Mouse (Mus musculus) kidney, postnatal 14 days (tissue): ENCODE results near the gene Tkfc.

Source experiments
- DNase-seq: peaks from one replicate; pipeline ENCODE4 v3.0.0; 2022; ENCODE audit warnings: mixed read lengths

Gene Tkfc

DNA sequence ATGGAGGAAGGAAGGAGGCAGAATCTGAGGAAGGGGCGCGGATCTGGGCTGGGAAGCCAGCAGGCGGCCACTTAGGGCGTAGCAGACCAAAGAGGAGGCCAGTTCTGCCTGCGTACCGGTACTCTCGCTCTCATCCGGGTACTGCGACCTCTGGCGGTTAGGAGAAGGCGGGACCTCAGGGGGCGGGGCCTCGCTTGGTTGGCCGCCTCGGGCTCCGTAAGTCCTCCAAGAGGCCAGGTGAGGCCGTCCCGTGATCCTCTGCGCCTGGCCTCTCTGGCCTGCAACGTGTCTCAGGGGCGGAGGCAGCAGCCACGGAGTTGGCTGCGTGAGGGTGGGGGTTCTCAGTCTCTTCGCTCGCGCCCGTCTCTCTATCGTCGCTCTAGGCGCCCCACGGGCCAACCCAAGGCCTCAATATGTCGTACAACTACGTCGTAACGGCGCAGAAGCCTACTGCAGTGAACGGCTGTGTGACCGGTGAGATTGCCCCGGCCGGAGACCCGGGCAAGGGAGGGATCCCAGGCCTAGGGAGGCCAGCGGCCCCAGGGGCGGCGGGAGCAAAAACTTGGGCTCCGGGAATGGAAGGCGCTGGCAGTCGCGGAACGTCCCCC lies at the start of gene Tkfc, which contains the start of gene Ddb1:
TSS of gene Tkfc (minus strand) at position 362 of the 608 bp plus-strand sequence.
TSS of gene Ddb1 (plus strand) at position 35 of the 608 bp plus-strand sequence.
- DNase-seq, result peak; percentile 99

DNA sequence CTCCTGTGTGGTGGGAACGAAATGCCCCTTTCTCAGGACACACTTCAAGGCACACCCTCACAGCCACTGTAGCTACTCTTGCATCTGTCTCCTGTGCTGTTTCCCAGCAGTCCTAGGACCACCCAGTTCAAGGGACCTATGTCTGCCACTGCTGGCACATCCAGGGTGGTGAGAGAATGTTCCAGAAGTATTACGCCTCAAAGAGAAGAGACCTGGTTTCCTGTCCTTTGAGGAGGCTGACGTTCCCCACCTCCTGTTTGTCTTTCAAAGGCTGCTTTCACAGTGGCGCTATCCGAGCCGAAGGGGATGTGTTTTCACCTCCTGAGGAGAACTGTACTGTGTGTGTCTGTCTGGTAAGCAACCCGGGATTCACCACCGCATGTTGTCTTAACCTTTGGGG lies 42.7 kb upstream of the Tkfc start:
- no peak for DNase-seq

DNA sequence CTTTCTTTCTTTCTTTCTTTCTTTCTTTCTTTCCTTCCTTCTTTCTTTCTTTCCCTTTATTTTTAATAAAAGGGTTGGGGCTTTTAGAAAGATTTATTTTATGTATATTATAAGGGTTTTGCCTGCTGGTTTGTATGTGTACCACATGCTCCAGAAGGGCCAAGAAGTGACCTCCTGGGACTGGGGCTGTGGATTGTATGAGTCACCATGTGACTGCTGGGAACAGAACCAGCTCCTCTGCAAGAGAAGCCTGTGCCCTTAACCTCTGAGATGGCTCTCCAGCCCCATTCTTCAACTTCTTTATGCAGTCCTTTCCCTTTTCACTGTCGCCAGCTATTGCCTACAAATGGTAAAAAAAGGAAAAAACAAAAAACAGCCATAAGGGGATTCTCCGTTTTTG lies 40.2 kb upstream of the Tkfc start:
- DNase-seq, result no peak

GRCm38 (mm10) chr19:10640589-10641378 lies 35.3 kb upstream of the Tkfc start:
- DNase-seq, result no peak

- DNase-seq, result no peak
Measured at GRCm38 (mm10) chr19:10640080-10640479, 34.6 kb upstream of the Tkfc start.

DNA sequence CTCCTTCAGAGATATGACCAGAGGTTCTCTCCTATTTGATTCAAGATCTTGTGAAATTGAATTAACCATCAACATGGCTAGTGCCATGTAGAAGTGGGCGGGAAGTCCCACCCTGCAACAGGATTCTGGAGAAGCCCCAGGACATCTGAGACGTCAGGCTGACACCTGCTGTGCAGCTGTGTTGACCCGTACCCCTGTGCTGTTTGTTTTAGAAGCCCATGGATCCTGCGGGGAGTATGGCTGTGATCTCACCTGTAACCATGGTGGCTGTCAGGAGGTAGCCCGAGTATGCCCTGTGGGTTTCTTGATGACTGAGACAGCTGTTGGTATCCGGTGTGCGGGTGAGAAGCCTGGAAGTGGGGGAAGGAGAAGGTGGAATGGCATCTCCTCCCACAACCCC lies 32.4 kb upstream of the Tkfc start:
- DNase-seq, result no peak

- DNase-seq, result peak; percentile 80
Measured at GRCm38 (mm10) chr19:10634872-10635318, 29.4 kb upstream of the Tkfc start.

GRCm38 (mm10) chr19:10634106-10634871 lies 28.8 kb upstream of the Tkfc start, which contains the start of gene Vwce:
Gene Vwce, plus strand, starts transcription at chr19:10634213.
- peak; percentile 61 for DNase-seq

DNA sequence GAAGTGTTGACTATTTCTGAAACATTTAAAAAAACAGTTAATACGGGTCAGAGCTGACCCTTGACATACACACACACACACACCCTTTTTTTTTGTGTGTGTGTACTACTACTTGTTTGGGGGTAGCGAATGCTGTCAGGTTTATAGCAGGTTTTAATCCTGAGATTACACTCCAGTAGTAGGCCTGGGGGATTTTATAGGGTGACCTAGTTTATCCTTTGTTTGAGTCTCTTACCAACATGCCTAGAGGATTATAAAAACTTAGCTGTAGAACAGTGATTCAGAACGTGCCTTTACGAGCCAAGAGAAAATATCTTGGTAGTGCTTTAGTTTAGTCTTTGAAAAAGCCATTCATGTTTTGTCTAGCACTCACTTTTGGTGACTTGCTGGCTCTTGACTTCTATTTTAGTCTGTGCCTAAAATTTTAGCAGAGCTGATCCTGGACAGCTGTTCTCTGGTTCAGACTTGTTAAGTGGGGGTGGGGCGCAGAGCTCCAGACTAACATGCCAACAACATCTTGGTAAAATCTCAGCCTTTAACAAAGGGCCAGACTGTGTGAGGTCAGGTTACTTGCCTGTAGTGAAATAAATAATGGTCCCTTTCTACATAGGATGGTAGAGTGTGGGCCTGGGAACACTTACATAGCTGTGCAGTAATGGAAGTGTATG lies 3.3 kb upstream of the Tkfc start:
- no peak for DNase-seq

GRCm38 (mm10) chr19:10605901-10606622 lies 608 bp upstream of the Tkfc start:
- DNase-seq, result peak; percentile 41

GRCm38 (mm10) chr19:10604534-10604933 lies 920 bp downstream of the Tkfc start:
- no peak for DNase-seq

DNA sequence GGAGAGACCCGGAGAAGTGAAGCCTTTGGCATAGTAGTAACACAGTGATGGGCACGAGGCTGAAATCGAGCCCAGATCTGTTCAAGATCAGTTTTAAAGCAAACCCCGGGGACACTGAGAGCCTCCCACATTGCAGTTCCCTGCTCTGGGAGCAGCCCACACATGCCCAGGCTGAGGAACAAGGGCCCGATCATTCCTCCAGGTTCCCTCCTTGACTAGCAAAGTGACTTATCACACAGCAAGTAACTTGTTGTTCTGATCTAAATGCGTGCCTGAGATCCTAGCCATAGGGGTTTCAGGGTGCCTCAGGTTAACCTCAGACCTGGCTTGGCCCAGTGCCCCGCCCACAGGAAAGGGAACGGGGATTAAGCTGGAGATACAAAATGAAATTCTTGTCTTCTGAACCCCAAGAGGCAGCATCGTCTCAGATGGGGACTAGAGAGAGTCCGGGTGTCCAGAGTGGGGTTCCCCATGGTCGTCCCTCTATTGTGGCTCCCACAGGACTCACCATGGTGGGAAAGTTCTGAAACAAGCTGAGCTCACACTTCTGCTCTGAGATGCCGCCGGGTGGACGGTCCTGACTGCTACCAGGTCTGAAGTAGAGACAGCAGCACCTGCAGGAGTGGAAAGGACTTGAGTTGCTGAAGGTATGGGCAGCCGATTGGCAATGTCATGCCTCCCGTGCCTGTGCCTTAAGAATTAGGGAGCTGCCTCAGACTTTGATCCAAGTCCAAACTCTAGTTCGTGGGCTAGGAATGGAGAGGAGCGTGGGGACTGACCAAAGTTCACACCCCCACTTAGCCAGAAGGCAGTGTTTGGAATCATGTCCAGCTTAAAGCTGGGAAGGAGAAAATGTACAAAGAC lies 1.6 kb downstream of the Tkfc start:
- peak; percentile 82 for DNase-seq

DNA sequence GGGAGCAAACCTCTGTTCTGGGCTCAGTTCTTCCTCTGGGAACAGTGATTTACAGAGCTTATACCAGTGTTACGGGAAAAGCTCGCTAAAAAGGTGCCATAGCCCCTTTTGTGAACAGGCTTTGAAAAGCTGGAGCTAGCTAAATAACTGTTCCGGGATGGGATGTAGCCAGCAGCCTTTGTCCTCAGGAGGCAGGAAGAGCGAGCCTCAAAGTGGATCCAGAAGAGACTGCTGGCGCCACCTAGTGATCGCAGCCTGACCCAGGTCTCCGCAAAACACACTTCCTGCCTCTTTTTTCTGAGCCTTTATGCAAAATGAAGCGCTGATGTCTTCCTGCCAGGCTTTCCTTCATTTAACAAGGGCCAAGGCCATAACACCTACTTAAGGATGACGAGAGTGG lies 2.7 kb downstream of the Tkfc start:
- DNase-seq, result peak; percentile 93

- no peak for DNase-seq
Measured at GRCm38 (mm10) chr19:10602247-10602769, 3.1 kb downstream of the Tkfc start.

GRCm38 (mm10) chr19:10599648-10600047 lies 5.8 kb downstream of the Tkfc start:
- no peak for DNase-seq

DNA sequence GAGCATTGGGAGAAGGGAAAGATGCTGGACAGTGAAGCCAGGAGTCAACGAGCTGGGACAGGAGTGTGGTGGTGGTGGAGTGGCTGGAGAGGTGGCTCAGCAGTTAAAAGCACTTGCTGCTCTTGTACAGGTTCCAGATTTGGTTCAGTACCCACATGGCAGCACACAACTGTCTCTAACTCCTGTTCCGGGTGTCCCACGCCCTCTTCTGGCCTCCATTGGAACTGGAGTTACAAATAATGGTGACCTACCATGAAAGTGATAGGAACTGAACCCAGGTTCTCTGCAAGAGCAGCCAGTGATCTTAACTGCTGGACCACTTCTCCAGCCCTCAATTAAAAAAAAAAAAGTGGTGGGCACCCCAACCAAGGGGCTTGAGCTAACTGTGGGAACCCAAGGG lies 7.3 kb downstream of the Tkfc start:
- no peak for DNase-seq

- no peak for DNase-seq
Measured at GRCm38 (mm10) chr19:10591659-10592377, 13.6 kb downstream of the Tkfc start.

DNA sequence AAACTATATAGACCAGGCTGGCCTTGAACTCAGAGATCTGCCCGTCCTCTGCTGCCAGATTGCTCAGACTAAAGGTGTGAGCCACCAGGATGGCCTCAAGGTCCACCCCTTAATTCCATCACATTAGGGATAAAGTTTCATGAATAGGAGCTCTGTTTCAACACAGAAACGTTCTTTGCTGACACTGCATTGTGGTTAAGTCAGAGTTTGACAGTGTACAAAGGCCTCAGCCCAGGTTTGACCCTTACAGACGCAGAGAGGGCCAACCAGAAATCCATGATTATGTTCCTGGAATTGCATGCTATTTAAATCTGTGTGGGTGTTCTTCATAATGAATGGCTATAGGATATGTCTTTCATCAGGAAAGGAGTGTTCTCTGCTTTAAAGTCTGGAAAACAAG lies 15.2 kb downstream of the Tkfc start:
- DNase-seq, result no peak

DNA sequence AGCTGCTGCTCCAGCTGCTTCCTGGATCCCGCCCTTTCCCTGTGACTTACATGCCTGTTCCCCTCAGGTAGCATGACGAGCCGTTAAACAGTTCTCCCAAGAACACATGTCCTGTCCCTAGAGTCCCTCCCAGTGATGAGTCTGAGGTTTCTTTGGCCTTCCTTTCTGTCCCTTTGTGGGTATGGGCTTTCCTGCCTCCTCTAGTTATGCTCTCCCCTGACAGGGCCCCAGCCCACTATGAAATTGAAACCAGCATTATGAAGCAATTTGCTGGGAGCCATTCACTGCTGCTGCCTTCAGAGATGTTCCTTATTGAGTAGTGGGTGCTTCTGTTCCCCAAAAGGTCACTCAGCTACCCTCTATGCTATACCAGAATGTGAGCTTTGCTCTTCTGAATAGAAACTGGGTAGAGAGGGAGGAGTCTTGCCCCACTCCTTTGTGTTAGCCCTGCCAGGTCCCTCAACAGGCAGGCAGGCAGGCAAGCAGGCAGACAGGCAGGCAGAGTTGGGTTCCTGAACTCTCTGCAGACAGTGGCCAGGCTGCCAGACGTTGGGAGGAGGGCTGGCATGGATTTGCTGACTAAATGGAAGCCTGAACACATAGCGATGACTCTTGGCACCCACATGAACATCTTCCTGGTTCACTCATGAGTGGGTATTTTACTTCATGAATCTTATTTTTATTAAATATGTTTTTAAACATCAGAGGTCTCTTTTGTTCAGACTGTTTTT lies 16.2 kb downstream of the Tkfc start:
- DNase-seq, result no peak

- DNase-seq, result no peak
Measured at GRCm38 (mm10) chr19:10587231-10587630, 18.2 kb downstream of the Tkfc start.
